Mouse (Mus musculus) midbrain, embryonic 14.5 days (tissue): ENCODE data around the gene Vmn1r18. TPM values are rescaled to one million over a fixed set of nuclear protein-coding genes. Genes with fewer than 3 reads are reported as not detected.
"Not testable (repeated sequence)": the region's sequence is repeated elsewhere in the genome, so short reads cannot be mapped to it uniquely, and the experiment has no call there.

Source experiments
- ATAC-seq: fragments of 200-750 bp; cut with Nextera tagmentation; 2 replicates; pipeline ENCODE4 v1.8.0; 2017; ENCODE audit warnings: moderate number of reproducible peaks, moderate library complexity; ENCODE audit not compliant: low FRiP score, low TSS enrichment
- DNase-seq: peaks from one replicate; pipeline ENCODE4 v3.0.0-alpha.2; 2015
- H3K27ac ChIP-seq: fragments of 300-500 bp; sonication (generic); replicated peaks from 2 replicates; pipeline ENCODE4 v1.5.1; 2014; ENCODE audit warnings: mild to moderate bottlenecking, low read depth, low read length, moderate library complexity
- H3K27me3 ChIP-seq: fragments of 300-500 bp; sonication (generic); 2 replicates; pipeline ENCODE4 v1.6.1; 2014; ENCODE audit warnings: low read length, control low read depth, mixed read lengths; ENCODE audit not compliant: control insufficient read depth, insufficient read depth
- H3K36me3 ChIP-seq: fragments of 300-500 bp; sonication (generic); 2 replicates; pipeline ENCODE4 v1.6.1; 2014; ENCODE audit warnings: low read length, control low read depth; ENCODE audit not compliant: control insufficient read depth, insufficient read depth
- H3K4me1 ChIP-seq: fragments of 300-500 bp; sonication (generic); 2 replicates; pipeline ENCODE4 v1.6.1; 2014; ENCODE audit warnings: mild to moderate bottlenecking, antibody characterized with exemption, low read length, control low read depth; ENCODE audit not compliant: control insufficient read depth, insufficient read depth
- H3K4me2 ChIP-seq: fragments of 300-500 bp; sonication (generic); 2 replicates; pipeline ENCODE4 v1.6.1; 2014; ENCODE audit warnings: mild to moderate bottlenecking, low read length, moderate library complexity
- H3K4me3 ChIP-seq: fragments of 300-500 bp; sonication (generic); replicated peaks from 2 replicates; pipeline ENCODE4 v1.5.1; 2014; ENCODE audit warnings: low read depth, low read length
- H3K9ac ChIP-seq: fragments of 300-500 bp; sonication (generic); replicated peaks from 2 replicates; pipeline ENCODE4 v1.6.1; 2014; ENCODE audit warnings: mild to moderate bottlenecking, low read length, moderate library complexity
- H3K9me3 ChIP-seq: fragments of 300-500 bp; sonication (generic); 2 replicates; pipeline ENCODE4 v1.6.1; 2016; ENCODE audit warnings: low read length, control low read depth, mixed read lengths; ENCODE audit not compliant: control insufficient read depth
- WGBS: fragments of 180-500 bp; shearing (Covaris S2); extraction: QIAGEN DNeasy Blood & Tissue Kit; methylation state at CpG from one replicate; pipeline ENCODE4 v1.1.7; 2014; 5-methylcytosine and 5-hydroxymethylcytosine counted together
- polyA plus RNA-seq: library from polyadenylated mRNA; unstranded; fragments of >200 nt; fragmentation: Nextera tagmentation; extraction: Ambion mirVana; gene quantifications from 2 replicates; pipeline ENCODE4 v1.2.1, GENCODE M21; 2014

Gene Vmn1r18
- not detected in 2 replicates for polyA plus RNA-seq

GRCm38 (mm10) chr6:57395683-57396082, at the start of gene Vmn1r18:
TSS of gene Vmn1r18 (minus strand) at chr6:57395783.
- DNase-seq: no peak
- no peak within 1 kb of the TSS for H3K27ac ChIP-seq
- no peak for ATAC-seq

GRCm38 (mm10) chr6:57431196-57431595, 35.6 kb upstream of the Vmn1r18 start:
- DNase-seq: peak; percentile 40
- 83% methylated on average over 1 of the region's 1 CpGs for WGBS
- H3K4me3 ChIP-seq: no peak overlapping the region
- no peaks in the 10 kb centered on the region for H3K4me1 ChIP-seq
- H3K27me3 ChIP-seq: no peaks in the 10 kb centered on the region
- H3K9ac ChIP-seq: no peak overlapping the region
- no peaks in the 10 kb centered on the region for H3K9me3 ChIP-seq
- no peak for ATAC-seq
- H3K27ac ChIP-seq: no peak overlapping the region
- no peaks in the 10 kb centered on the region for H3K36me3 ChIP-seq
- no peak overlapping the region for H3K4me2 ChIP-seq

More at GRCm38 (mm10) chr6:57395683-57396082, at the start of gene Vmn1r18:
- Histone ChIP-seq H3K4me2 (no peak within 1 kb of the TSS), H3K9me3 (no peaks in the 10 kb centered on the region), H3K36me3 (no peaks in the 10 kb centered on the region), H3K27me3 (no peaks in the 10 kb centered on the region), H3K4me1 (no peaks in the 10 kb centered on the region), H3K4me3 (no peak within 1 kb of the TSS), H3K9ac (no peak within 1 kb of the TSS)

GRCm38 (mm10) chr6:57428630-57429029, 33.0 kb upstream of the Vmn1r18 start, which contains the start of gene Vmn1r20:
TSS of gene Vmn1r20 (plus strand) at chr6:57428930.
- Histone ChIP-seq H3K4me3 (no peak within 1 kb of the TSS), H3K4me1 (no peaks in the 10 kb centered on the region), H3K4me2 (no peak within 1 kb of the TSS), H3K36me3 (no peaks in the 10 kb centered on the region), H3K27me3 (no peaks in the 10 kb centered on the region), H3K9ac (no peak within 1 kb of the TSS), H3K9me3 (no peaks in the 10 kb centered on the region), H3K27ac (no peak within 1 kb of the TSS)
- DNase-seq (no peak), ATAC-seq (no peak)
- 77% methylated on average over 1 of the region's 1 CpGs for WGBS

DNA sequence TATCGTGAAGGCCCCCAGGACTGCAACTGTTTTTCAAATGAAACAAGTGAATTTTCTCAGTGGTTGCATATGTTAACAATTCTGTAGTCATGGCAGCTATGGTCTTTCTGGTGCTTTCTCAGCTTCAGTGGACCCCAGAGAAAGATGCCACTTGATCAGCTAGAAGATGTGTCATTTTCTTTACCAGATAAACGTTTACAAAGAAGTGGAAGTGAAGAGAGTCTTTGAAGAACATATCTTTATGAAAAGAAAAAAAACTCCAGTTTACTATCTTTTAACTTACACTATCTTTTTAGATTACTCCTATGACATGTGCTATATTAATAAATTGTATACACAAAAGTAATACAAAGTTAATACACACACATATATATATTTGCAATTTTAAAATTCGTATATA, 7.9 kb upstream of the Vmn1r18 start, which contains the start of gene Vmn1r19:
Vmn1r19 (plus strand) TSS at position 301 of the 400 bp plus-strand sequence.
- not testable (repeated sequence) for H3K36me3 ChIP-seq, H3K27ac ChIP-seq, H3K4me2 ChIP-seq, DNase-seq, H3K9me3 ChIP-seq, H3K4me3 ChIP-seq, H3K9ac ChIP-seq, ATAC-seq, H3K27me3 ChIP-seq, H3K4me1 ChIP-seq
- 72% methylated on average over 3 of the region's 3 CpGs for WGBS

GRCm38 (mm10) chr6:57367496-57367895, 28.1 kb downstream of the Vmn1r18 start:
- no peak for DNase-seq
- Histone ChIP-seq H3K36me3 (no peaks in the 10 kb centered on the region), H3K4me3 (no peak overlapping the region), H3K9ac (no peak overlapping the region), H3K4me1 (no peaks in the 10 kb centered on the region), H3K27ac (no peak overlapping the region), H3K9me3 (no peaks in the 10 kb centered on the region), H3K4me2 (no peak overlapping the region), H3K27me3 (no peaks in the 10 kb centered on the region)
- no peak for ATAC-seq
- WGBS: 87% methylated on average over 1 of the region's 1 CpGs

DNA sequence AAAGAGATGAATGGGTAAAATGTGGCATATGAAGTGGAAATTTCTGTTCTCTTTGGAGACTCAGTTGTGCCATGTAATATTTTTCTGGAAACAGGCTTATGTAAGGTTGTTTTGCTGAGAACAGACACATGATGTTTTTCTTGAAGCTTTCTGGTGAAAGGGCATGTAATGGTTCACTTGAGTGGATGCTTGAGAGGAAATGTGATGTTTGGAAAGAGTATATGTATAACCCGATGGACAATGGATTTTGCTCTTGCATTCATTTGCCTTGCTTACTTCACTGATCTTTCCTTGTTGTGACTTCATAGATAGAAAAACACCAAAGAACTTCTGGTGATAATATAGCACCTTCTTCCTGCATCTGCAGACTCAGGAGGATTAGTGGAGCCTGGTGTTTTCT, 29.7 kb downstream of the Vmn1r18 start:
- not testable (repeated sequence) for H3K4me3 ChIP-seq, H3K27ac ChIP-seq, H3K4me2 ChIP-seq, H3K36me3 ChIP-seq, H3K27me3 ChIP-seq, H3K9ac ChIP-seq, ATAC-seq, DNase-seq, H3K9me3 ChIP-seq, H3K4me1 ChIP-seq
- 92% methylated on average over 1 of the region's 1 CpGs for WGBS

- ATAC-seq (no peak), DNase-seq (no peak)
- H3K36me3 ChIP-seq: no peaks in the 10 kb centered on the region
- H3K9me3 ChIP-seq: no peaks in the 10 kb centered on the region
- H3K9ac ChIP-seq: no peak within 1 kb of the TSS
- no peak within 1 kb of the TSS for H3K27ac ChIP-seq
- 92% methylated on average over 1 of the region's 1 CpGs for WGBS
- H3K4me2 ChIP-seq: no peak within 1 kb of the TSS
- H3K4me1 ChIP-seq: no peaks in the 10 kb centered on the region
- no peak within 1 kb of the TSS for H3K4me3 ChIP-seq
- no peaks in the 10 kb centered on the region for H3K27me3 ChIP-seq
Observed at GRCm38 (mm10) chr6:57363627-57364026, 32.0 kb downstream of the Vmn1r18 start, which contains the start of gene Vmn1r17. TSS of gene Vmn1r17 (minus strand) at chr6:57363727.

DNA sequence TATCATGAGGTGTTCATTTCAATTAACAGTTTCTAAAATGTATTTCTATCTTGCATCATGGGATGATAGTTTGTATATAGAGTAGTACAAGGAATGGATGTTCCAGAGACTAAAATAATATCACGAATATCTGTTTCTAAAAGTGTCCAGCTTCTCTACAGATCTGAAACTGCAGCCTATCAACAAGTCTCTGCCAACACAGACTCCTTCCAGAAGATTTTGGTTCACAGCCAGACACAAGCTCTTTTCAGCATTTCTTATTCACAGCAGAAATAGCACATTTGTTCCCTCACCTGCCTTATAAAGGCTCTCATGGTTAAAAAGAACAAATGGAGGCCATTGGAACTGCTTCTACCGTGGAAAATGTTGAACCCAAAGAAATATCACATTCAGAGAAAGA, 38.7 kb downstream of the Vmn1r18 start:
- no peaks in the 10 kb centered on the region for H3K27me3 ChIP-seq
- 80% methylated on average over 2 of the region's 2 CpGs for WGBS
- H3K36me3 ChIP-seq: no peaks in the 10 kb centered on the region
- no peak overlapping the region for H3K4me2 ChIP-seq
- H3K4me1 ChIP-seq: no peaks in the 10 kb centered on the region
- DNase-seq (no peak), ATAC-seq (no peak)
- H3K9me3 ChIP-seq: no peaks in the 10 kb centered on the region
- no peak overlapping the region for H3K9ac ChIP-seq
- no peak overlapping the region for H3K4me3 ChIP-seq
- no peak overlapping the region for H3K27ac ChIP-seq

DNA sequence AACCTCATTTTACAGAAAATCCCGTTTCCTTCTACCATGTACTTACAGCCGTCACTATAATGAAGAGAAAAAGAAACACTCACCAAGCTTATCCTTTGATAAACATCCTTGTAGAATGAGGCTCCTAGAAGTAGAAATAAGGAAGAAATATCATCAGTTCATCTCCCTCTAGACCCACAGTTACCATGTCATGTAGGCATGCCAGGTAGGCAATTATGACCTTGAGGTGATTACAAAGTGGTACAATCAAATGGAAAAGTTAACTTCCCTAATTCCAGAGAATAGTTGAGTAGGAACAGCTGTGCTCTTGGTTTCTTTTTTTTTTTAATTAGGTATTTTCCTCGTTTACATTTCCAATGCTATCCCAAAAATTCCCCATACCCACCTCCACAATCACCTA, 66.2 kb downstream of the Vmn1r18 start, which contains the start of gene Vmn1r16:
Vmn1r16 (minus strand) TSS at position 101 of the 400 bp plus-strand sequence.
- no peak for DNase-seq
- Histone ChIP-seq H3K4me1 (no peaks in the 10 kb centered on the region), H3K4me2 (no peak within 1 kb of the TSS), H3K4me3 (no peak within 1 kb of the TSS), H3K9me3 (no peaks in the 10 kb centered on the region), H3K9ac (no peak within 1 kb of the TSS), H3K27me3 (no peaks in the 10 kb centered on the region), H3K36me3 (no peaks in the 10 kb centered on the region), H3K27ac (no peak within 1 kb of the TSS)
- WGBS: 74% methylated on average over 3 of the region's 3 CpGs
- no peak for ATAC-seq
